Mouse (Mus musculus) intestine, embryonic 16.5 days (tissue): ENCODE results near the gene Rfx3. TPM values are rescaled to one million over a fixed set of nuclear protein-coding genes. Genes with fewer than 3 reads are reported as not detected.

Source experiments
- ATAC-seq: fragments of 200-750 bp; cut with Nextera tagmentation; 2 replicates; pipeline ENCODE4 v1.8.0; 2017; ENCODE audit warnings: moderate TSS enrichment, moderate library complexity
- H3K27ac ChIP-seq: fragments of 300-500 bp; sonication (generic); 2 replicates; pipeline ENCODE4 v1.5.1; 2014; ENCODE audit warnings: mild to moderate bottlenecking, low read length
- H3K27me3 ChIP-seq: fragments of 300-500 bp; sonication (generic); replicated peaks from 2 replicates; pipeline ENCODE4 v1.6.1; 2014; ENCODE audit warnings: low read length, control low read depth, mixed read lengths; ENCODE audit not compliant: control insufficient read depth, insufficient read depth
- H3K36me3 ChIP-seq: fragments of 300-500 bp; sonication (generic); 2 replicates; pipeline ENCODE4 v1.6.1; 2014; ENCODE audit warnings: low read length, control low read depth; ENCODE audit not compliant: control insufficient read depth, insufficient read depth
- H3K4me1 ChIP-seq: fragments of 300-500 bp; sonication (generic); 2 replicates; pipeline ENCODE4 v1.6.1; 2014; ENCODE audit warnings: low read length, control low read depth, mixed read lengths; ENCODE audit not compliant: control insufficient read depth, insufficient read depth
- H3K4me2 ChIP-seq: fragments of 300-500 bp; sonication (generic); 2 replicates; pipeline ENCODE4 v1.6.1; 2014; ENCODE audit warnings: low read depth, low read length, control low read depth
- H3K4me3 ChIP-seq: fragments of 300-500 bp; sonication (generic); 2 replicates; pipeline ENCODE4 v1.5.1; 2014; ENCODE audit warnings: mild to moderate bottlenecking, low read length
- H3K9ac ChIP-seq: fragments of 300-500 bp; sonication (generic); 2 replicates; pipeline ENCODE4 v1.6.1; 2014; ENCODE audit warnings: low read depth, low read length
- H3K9me3 ChIP-seq: fragments of 300-500 bp; sonication (generic); 2 replicates; pipeline ENCODE4 v1.6.1; 2016; ENCODE audit warnings: low read length, control low read depth; ENCODE audit not compliant: control insufficient read depth
- WGBS: fragments of 180-500 bp; shearing (Covaris S2); extraction: QIAGEN DNeasy Blood & Tissue Kit; methylation state at CpG from one replicate; pipeline ENCODE4 v1.1.7; 2014; 5-methylcytosine and 5-hydroxymethylcytosine counted together
- polyA plus RNA-seq: library from polyadenylated mRNA; unstranded; fragments of >200 nt; fragmentation: Nextera tagmentation; extraction: Ambion mirVana; gene quantifications from 2 replicates; pipeline ENCODE4 v1.2.1, GENCODE M21; 2015

Rfx3 gene
- polyA plus RNA-seq, 1 experiment from 2014 or later = 5.8 TPM

- Histone ChIP-seq H3K9me3 (no peaks in the 10 kb centered on the region), H3K27me3 (no peaks in the 10 kb centered on the region), H3K36me3 (no peaks in the 10 kb centered on the region), H3K4me1 (no peaks in the 10 kb centered on the region), H3K4me2 (no peak overlapping the region), H3K27ac (no peak overlapping the region), H3K9ac (no peak overlapping the region), H3K4me3 (no peak overlapping the region)
- 82% methylated on average over 2 of the region's 2 CpGs for WGBS
- ATAC-seq = no peak
Measured at GRCm38 (mm10) chr19:27877429-27877828, 133.5 kb downstream of the Rfx3 start.

- no peak overlapping the region for H3K27ac ChIP-seq
- H3K4me1 ChIP-seq = no peaks in the 10 kb centered on the region
- no peak for ATAC-seq
- H3K9ac ChIP-seq = no peak overlapping the region
- no peaks in the 10 kb centered on the region for H3K36me3 ChIP-seq
- H3K4me3 ChIP-seq = no peak overlapping the region
- WGBS = 87% methylated on average over 3 of the region's 3 CpGs
- no peaks in the 10 kb centered on the region for H3K9me3 ChIP-seq
- no peak overlapping the region for H3K4me2 ChIP-seq
- no peaks in the 10 kb centered on the region for H3K27me3 ChIP-seq
Measured at GRCm38 (mm10) chr19:27870794-27871193, 140.2 kb downstream of the Rfx3 start.

- ATAC-seq = no peak
- Histone ChIP-seq H3K9me3 (no peaks in the 10 kb centered on the region), H3K9ac (no peak overlapping the region), H3K27me3 (no peaks in the 10 kb centered on the region), H3K27ac (no peak overlapping the region), H3K4me3 (no peak overlapping the region), H3K4me1 (no peaks in the 10 kb centered on the region), H3K4me2 (no peak overlapping the region), H3K36me3 (no peaks in the 10 kb centered on the region)
Measured at GRCm38 (mm10) chr19:27859641-27860040, 151.3 kb downstream of the Rfx3 start.

- no peak for ATAC-seq
- H3K4me1 ChIP-seq = no peaks in the 10 kb centered on the region
- no peaks in the 10 kb centered on the region for H3K9me3 ChIP-seq
- no peak overlapping the region for H3K4me3 ChIP-seq
- no peak overlapping the region for H3K4me2 ChIP-seq
- 77% methylated on average over 1 of the region's 1 CpGs for WGBS
- no peak overlapping the region for H3K9ac ChIP-seq
- no peaks in the 10 kb centered on the region for H3K36me3 ChIP-seq
- no peak overlapping the region for H3K27ac ChIP-seq
- H3K27me3 ChIP-seq = no peaks in the 10 kb centered on the region
Measured at GRCm38 (mm10) chr19:27848946-27849345, 162.0 kb downstream of the Rfx3 start.

GRCm38 (mm10) chr19:27847055-27847454, 163.9 kb downstream of the Rfx3 start:
- Histone ChIP-seq H3K27me3 (no peaks in the 10 kb centered on the region), H3K27ac (no peak overlapping the region), H3K4me3 (no peak overlapping the region), H3K36me3 (no peaks in the 10 kb centered on the region), H3K9ac (no peak overlapping the region), H3K4me1 (no peaks in the 10 kb centered on the region), H3K9me3 (no peaks in the 10 kb centered on the region), H3K4me2 (no peak overlapping the region)
- 77% methylated on average over 4 of the region's 4 CpGs for WGBS
- ATAC-seq = no peak

GRCm38 (mm10) chr19:27838635-27839034, 172.3 kb downstream of the Rfx3 start:
- H3K4me2 ChIP-seq = no peak overlapping the region
- H3K9ac ChIP-seq = no peak overlapping the region
- no peak for ATAC-seq
- no peaks in the 10 kb centered on the region for H3K4me1 ChIP-seq
- H3K9me3 ChIP-seq = no peaks in the 10 kb centered on the region
- no peak overlapping the region for H3K27ac ChIP-seq
- no peaks in the 10 kb centered on the region for H3K36me3 ChIP-seq
- H3K4me3 ChIP-seq = no peak overlapping the region
- no peaks in the 10 kb centered on the region for H3K27me3 ChIP-seq
- 60% methylated on average over 3 of the region's 3 CpGs for WGBS

- Histone ChIP-seq H3K36me3 (no peaks in the 10 kb centered on the region), H3K4me1 (no peaks in the 10 kb centered on the region), H3K4me3 (no peak overlapping the region), H3K9ac (no peak overlapping the region), H3K27ac (no peak overlapping the region), H3K4me2 (no peak overlapping the region), H3K9me3 (no peaks in the 10 kb centered on the region), H3K27me3 (no peaks in the 10 kb centered on the region)
- ATAC-seq = no peak
- 86% methylated on average over 4 of the region's 4 CpGs for WGBS
Measured at GRCm38 (mm10) chr19:27838041-27838440, 172.9 kb downstream of the Rfx3 start.

- WGBS = 83% methylated on average over 1 of the region's 1 CpGs
Measured at GRCm38 (mm10) chr19:27832448-27832847, 178.5 kb downstream of the Rfx3 start.

GRCm38 (mm10) chr19:27828316-27828715, 182.7 kb downstream of the Rfx3 start:
- no peak overlapping the region for H3K4me3 ChIP-seq
- no peak overlapping the region for H3K27ac ChIP-seq
- WGBS = 72% methylated on average over 1 of the region's 1 CpGs
- H3K9me3 ChIP-seq = no peaks in the 10 kb centered on the region
- H3K27me3 ChIP-seq = no peaks in the 10 kb centered on the region
- H3K4me1 ChIP-seq = no peaks in the 10 kb centered on the region
- no peak for ATAC-seq
- no peak overlapping the region for H3K9ac ChIP-seq
- H3K36me3 ChIP-seq = no peaks in the 10 kb centered on the region
- no peak overlapping the region for H3K4me2 ChIP-seq

More at GRCm38 (mm10) chr19:27832448-27832847, 178.5 kb downstream of the Rfx3 start:
- Histone ChIP-seq H3K4me1 (no peaks in the 10 kb centered on the region), H3K9me3 (no peaks in the 10 kb centered on the region), H3K27me3 (no peaks in the 10 kb centered on the region), H3K9ac (no peak overlapping the region), H3K4me2 (no peak overlapping the region), H3K4me3 (no peak overlapping the region), H3K36me3 (no peaks in the 10 kb centered on the region), H3K27ac (no peak overlapping the region)
- ATAC-seq = no peak

GRCm38 (mm10) chr19:27817661-27818060, 193.3 kb downstream of the Rfx3 start:
- no peaks in the 10 kb centered on the region for H3K27me3 ChIP-seq
- H3K4me3 ChIP-seq = no peak overlapping the region
- no peak overlapping the region for H3K9ac ChIP-seq
- no peaks in the 10 kb centered on the region for H3K9me3 ChIP-seq
- no peak overlapping the region for H3K4me2 ChIP-seq
- no peak for ATAC-seq
- H3K27ac ChIP-seq = no peak overlapping the region
- H3K4me1 ChIP-seq = no peaks in the 10 kb centered on the region
- H3K36me3 ChIP-seq = no peaks in the 10 kb centered on the region
